Mouse (Mus musculus) midbrain, embryonic 15.5 days (tissue): Measurements from ENCODE around the gene Tbk1. TPM values are rescaled to one million over a fixed set of nuclear protein-coding genes. Genes with fewer than 3 reads are reported as not detected.

Experiments
- ATAC-seq: fragments of 200-750 bp; cut with Nextera tagmentation; replicated peaks from 2 replicates; pipeline ENCODE4 v1.8.0; 2017; ENCODE audit warnings: moderate TSS enrichment
- H3K27ac ChIP-seq: fragments of 300-500 bp; sonication (generic); 2 replicates; pipeline ENCODE4 v1.5.1; 2015; ENCODE audit warnings: mild to moderate bottlenecking, inconsistent platforms
- H3K27me3 ChIP-seq: fragments of 300-500 bp; sonication (generic); replicated peaks from 2 replicates; pipeline ENCODE4 v1.6.1; 2015; ENCODE audit warnings: inconsistent platforms
- H3K36me3 ChIP-seq: fragments of 300-500 bp; sonication (generic); replicated peaks from 2 replicates; pipeline ENCODE4 v1.6.1; 2015; ENCODE audit warnings: inconsistent platforms
- H3K4me1 ChIP-seq: fragments of 300-500 bp; sonication (generic); 2 replicates; pipeline ENCODE4 v1.6.1; 2015; ENCODE audit warnings: inconsistent platforms
- H3K4me2 ChIP-seq: fragments of 300-500 bp; sonication (generic); 2 replicates; pipeline ENCODE4 v1.6.1; 2015; ENCODE audit warnings: inconsistent platforms, mild to moderate bottlenecking, moderate library complexity
- H3K4me3 ChIP-seq: fragments of 300-500 bp; sonication (generic); 2 replicates; pipeline ENCODE4 v1.5.1; 2015; ENCODE audit warnings: mild to moderate bottlenecking, inconsistent platforms
- H3K9ac ChIP-seq: fragments of 300-500 bp; sonication (generic); 2 replicates; pipeline ENCODE4 v1.6.1; 2015; ENCODE audit warnings: mild to moderate bottlenecking, inconsistent platforms
- H3K9me3 ChIP-seq: fragments of 300-500 bp; sonication (generic); 2 replicates; pipeline ENCODE4 v1.6.1; 2016; ENCODE audit warnings: inconsistent platforms
- WGBS: fragments of 180-500 bp; shearing (Covaris S2); methylation state at CpG from one replicate; pipeline ENCODE4 v1.1.7; 2015; ENCODE audit warnings: mixed read lengths; 5-methylcytosine and 5-hydroxymethylcytosine counted together
- polyA plus RNA-seq: library from polyadenylated mRNA; unstranded; fragments of >200 nt; fragmentation: Nextera tagmentation; extraction: Ambion mirVana; gene quantifications from 2 replicates; pipeline ENCODE4 v1.2.1, GENCODE M21; 2015

The Tbk1 gene
- polyA plus RNA-seq, 1 experiment from 2014 or later = 33.7 TPM

DNA sequence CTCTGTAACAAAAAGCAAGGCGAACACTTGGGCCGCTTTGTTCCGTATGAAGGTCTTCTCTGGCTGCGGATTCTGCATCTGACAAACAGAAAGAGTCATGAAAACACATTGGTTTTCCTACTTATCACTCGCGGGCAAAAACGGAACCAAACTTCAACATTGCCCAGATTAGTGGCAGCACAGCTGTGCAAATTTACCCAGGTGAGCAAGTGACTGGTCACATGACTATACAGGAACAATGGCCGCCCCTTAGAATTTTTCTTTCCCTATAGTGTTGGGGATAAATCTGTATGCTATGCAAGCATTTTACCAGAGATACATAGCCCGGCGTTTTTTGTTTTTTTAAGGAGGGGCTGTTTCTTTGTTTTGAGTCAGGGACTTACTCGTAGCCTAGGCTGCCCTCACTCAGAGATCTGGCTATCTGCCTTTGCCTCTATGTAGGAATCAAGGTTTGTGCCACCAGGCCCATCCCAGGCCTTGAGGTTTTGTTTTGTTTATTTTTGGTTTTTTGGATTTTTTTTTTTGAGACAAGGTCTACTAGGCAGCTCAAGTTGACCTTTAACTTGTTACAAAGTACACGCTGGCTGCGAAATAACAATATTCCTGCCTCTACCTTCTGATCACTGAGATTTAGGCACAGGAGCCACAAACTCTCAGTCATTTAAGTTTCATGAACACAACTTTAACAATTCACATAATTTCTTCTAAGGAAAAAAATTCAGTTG lies 28.7 kb upstream of the Tbk1 start:
- H3K27ac ChIP-seq = no peak overlapping the region
- no peaks in the 10 kb centered on the region for H3K9me3 ChIP-seq
- peaks cover 53% of the 10 kb centered on the region for H3K36me3 ChIP-seq
- no peak overlapping the region for H3K4me2 ChIP-seq
- 92% methylated on average over 13 of the region's 13 CpGs for WGBS
- no peak overlapping the region for H3K4me3 ChIP-seq
- no peaks in the 10 kb centered on the region for H3K4me1 ChIP-seq
- ATAC-seq = no peak
- no peaks in the 10 kb centered on the region for H3K27me3 ChIP-seq
- H3K9ac ChIP-seq = no peak overlapping the region

DNA sequence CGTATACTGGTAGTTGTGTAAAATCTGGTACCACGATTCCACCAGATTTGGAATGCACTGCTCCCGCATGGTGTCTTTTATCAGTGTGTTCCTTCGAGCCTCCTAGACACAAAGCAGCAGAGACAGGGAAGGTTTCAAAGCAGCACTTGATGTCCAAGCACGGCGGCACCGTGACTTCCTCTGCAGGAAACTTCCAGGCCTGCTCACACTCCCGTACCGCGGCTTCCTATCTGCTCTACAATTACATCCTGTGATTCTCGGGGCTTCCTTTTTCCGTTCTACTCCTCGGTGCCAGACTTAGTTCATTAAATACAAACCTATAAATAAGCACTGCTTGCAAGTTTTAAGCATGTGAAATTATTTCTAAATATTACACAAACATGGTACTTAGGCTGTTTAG lies 27.0 kb upstream of the Tbk1 start:
- H3K9me3 ChIP-seq = no peaks in the 10 kb centered on the region
- WGBS = 90% methylated on average over 13 of the region's 13 CpGs
- no peak overlapping the region for H3K9ac ChIP-seq
- H3K36me3 ChIP-seq = peaks cover 62% of the 10 kb centered on the region
- no peaks in the 10 kb centered on the region for H3K27me3 ChIP-seq
- H3K4me2 ChIP-seq = no peak overlapping the region
- H3K4me1 ChIP-seq = no peaks in the 10 kb centered on the region
- no peak for ATAC-seq
- H3K27ac ChIP-seq = no peak overlapping the region
- H3K4me3 ChIP-seq = no peak overlapping the region

DNA sequence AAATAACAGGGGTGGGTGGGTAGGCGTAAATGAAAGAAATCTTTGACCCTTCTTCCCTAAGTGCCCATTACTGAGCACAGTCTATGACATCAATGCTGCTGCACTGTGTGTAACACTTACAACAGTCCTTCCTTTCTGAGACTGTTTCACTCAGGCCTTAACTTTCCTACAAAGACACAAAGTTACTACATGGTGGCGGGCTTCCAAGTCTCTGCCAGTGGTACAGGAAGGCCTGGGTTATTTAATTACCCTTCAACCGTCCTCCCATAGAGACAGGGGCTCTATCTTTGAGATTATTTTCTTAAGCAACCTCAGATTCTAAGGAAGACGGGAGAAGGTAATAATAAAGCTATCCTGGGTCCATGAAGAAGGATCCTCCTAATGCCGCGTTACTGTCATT lies 25.9 kb upstream of the Tbk1 start:
- 93% methylated on average over 6 of the region's 6 CpGs for WGBS
- Histone ChIP-seq H3K4me1 (no peaks in the 10 kb centered on the region), H3K9ac (no peak overlapping the region), H3K27ac (no peak overlapping the region), H3K36me3 (peaks cover 53% of the 10 kb centered on the region), H3K9me3 (no peaks in the 10 kb centered on the region), H3K4me3 (no peak overlapping the region), H3K27me3 (no peaks in the 10 kb centered on the region), H3K4me2 (no peak overlapping the region)
- no peak for ATAC-seq

DNA sequence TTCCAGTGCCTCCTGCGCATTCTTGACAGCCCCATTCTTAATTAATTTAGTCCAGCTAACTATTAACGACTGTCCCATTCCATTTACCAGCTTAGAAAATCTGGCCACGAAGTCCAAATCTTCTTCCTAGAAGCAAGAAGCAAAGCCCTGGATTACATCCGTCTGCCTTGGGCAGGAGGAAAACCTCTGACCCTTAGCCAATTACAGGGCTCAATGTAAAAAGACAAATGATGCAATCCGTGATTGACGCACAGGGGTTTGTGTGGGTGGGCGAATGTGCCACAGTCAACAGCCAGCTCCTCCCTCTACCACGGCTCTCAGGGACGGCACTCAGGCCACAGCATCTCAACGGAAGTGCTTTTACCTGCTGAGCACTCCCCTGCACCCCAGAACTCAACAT lies 25.0 kb upstream of the Tbk1 start:
- no peak overlapping the region for H3K9ac ChIP-seq
- H3K4me2 ChIP-seq = no peak overlapping the region
- no peaks in the 10 kb centered on the region for H3K4me1 ChIP-seq
- no peak overlapping the region for H3K27ac ChIP-seq
- H3K27me3 ChIP-seq = no peaks in the 10 kb centered on the region
- no peak for ATAC-seq
- 81% methylated on average over 10 of the region's 10 CpGs for WGBS
- H3K36me3 ChIP-seq = peaks cover 52% of the 10 kb centered on the region
- H3K4me3 ChIP-seq = no peak overlapping the region
- no peaks in the 10 kb centered on the region for H3K9me3 ChIP-seq

DNA sequence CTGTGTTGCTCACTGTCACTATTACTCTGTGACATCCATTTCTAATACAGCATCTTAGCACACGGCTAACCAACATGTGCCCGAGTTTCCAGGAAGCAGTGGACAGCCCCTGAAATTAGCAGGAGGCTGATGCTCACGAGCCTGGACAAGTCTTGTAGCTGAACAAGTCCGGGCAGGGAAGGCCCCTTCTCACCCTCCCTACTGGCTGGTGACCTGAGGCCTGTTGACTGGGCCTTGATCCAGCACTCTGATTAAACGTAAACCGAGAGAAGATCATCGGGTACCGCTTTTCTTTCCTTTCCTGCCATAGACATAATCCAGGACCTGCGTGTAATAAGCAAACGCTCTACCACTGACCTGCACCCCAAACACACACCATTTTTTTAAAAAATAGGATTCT lies 21.6 kb upstream of the Tbk1 start:
- no peak overlapping the region for H3K4me3 ChIP-seq
- no peak overlapping the region for H3K9ac ChIP-seq
- H3K4me1 ChIP-seq = no peaks in the 10 kb centered on the region
- no peaks in the 10 kb centered on the region for H3K27me3 ChIP-seq
- H3K27ac ChIP-seq = no peak overlapping the region
- peaks cover 65% of the 10 kb centered on the region for H3K36me3 ChIP-seq
- 96% methylated on average over 10 of the region's 10 CpGs for WGBS
- no peak for ATAC-seq
- H3K9me3 ChIP-seq = no peaks in the 10 kb centered on the region
- H3K4me2 ChIP-seq = no peak overlapping the region

DNA sequence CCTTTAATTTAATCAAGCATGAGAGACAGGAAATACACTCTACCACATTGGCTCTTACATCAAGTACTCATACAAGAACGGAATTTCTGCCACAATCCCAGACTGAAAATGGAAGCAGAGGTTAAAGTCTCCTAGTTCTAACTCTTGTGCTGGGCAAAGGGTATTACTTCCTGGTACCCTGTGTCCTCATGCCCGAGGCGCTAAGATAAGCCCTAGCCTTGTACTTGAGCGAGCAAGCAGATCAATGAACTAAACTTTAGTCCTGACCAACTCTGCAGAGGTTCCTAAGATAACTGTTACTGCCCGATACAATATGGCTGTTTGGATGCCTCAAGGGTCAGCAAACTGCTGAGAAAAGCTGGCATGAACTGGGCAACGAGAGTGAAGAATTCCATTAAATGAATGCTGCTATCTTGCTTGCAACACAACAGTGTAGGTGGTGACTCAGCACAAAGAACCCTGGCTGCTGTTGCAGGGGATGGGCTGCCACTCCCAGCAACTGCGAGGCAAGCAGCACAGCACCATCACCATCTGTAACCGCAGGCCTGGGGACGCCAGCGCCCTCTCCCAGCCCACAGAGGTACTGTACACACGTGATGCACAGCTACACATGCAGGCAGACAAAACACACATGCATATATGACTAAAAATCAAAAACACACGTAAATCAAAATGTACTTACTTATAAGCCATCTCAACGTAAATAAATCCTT lies 18.2 kb upstream of the Tbk1 start:
- no peak overlapping the region for H3K4me2 ChIP-seq
- H3K9me3 ChIP-seq = no peaks in the 10 kb centered on the region
- no peak for ATAC-seq
- H3K36me3 ChIP-seq = peaks cover 62% of the 10 kb centered on the region
- no peaks in the 10 kb centered on the region for H3K4me1 ChIP-seq
- no peak overlapping the region for H3K4me3 ChIP-seq
- H3K27ac ChIP-seq = no peak overlapping the region
- H3K9ac ChIP-seq = no peak overlapping the region
- H3K27me3 ChIP-seq = no peaks in the 10 kb centered on the region
- WGBS = 95% methylated on average over 13 of the region's 13 CpGs

DNA sequence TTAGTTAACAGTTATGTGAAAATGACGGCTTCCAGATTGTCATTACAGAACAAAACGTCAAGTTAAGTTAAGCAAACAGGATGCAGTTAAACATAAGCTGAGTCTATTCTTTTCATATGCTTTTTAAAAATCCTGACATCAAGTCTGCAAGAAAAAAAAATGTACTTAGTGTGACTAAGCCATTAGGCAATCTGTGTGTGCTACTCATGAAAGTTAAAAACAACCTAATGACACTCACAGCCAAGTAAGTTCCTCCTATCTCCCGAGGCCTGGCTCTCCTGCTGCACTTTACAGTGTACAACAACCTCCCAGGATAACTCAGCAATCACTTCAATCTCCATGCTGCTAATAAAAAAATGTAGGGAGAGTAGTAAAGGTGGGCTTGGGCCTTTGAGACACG lies 17.0 kb upstream of the Tbk1 start:
- Histone ChIP-seq H3K4me1 (no peaks in the 10 kb centered on the region), H3K4me3 (no peak overlapping the region), H3K27ac (no peak overlapping the region), H3K9ac (no peak overlapping the region), H3K9me3 (no peaks in the 10 kb centered on the region), H3K27me3 (no peaks in the 10 kb centered on the region), H3K36me3 (peaks cover 67% of the 10 kb centered on the region), H3K4me2 (no peak overlapping the region)
- 89% methylated on average over 4 of the region's 4 CpGs for WGBS
- ATAC-seq = no peak

DNA sequence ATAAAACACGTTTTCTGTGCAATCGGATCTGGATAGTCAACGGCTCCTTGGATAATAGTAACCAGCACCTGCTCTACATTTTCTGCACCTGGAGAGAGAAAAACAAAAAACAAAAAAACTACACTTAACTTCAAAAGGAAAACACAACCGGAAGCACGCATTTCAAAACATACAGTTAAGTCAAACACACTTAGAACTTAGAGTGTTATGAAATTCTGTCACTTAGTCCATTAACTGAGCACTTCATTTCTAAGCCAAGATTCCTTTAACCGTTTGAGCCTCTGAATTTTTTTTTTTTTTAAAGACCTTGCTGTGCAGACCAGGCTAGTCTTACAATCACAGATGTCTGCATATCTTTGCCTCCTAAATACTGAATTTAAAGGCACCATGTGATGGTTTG lies 14.7 kb upstream of the Tbk1 start:
- Histone ChIP-seq H3K4me1 (no peaks in the 10 kb centered on the region), H3K36me3 (peaks cover 60% of the 10 kb centered on the region), H3K9ac (no peak overlapping the region), H3K4me2 (no peak overlapping the region), H3K9me3 (no peaks in the 10 kb centered on the region), H3K27ac (no peak overlapping the region), H3K27me3 (no peaks in the 10 kb centered on the region), H3K4me3 (no peak overlapping the region)
- 86% methylated on average over 6 of the region's 6 CpGs for WGBS
- ATAC-seq = no peak

DNA sequence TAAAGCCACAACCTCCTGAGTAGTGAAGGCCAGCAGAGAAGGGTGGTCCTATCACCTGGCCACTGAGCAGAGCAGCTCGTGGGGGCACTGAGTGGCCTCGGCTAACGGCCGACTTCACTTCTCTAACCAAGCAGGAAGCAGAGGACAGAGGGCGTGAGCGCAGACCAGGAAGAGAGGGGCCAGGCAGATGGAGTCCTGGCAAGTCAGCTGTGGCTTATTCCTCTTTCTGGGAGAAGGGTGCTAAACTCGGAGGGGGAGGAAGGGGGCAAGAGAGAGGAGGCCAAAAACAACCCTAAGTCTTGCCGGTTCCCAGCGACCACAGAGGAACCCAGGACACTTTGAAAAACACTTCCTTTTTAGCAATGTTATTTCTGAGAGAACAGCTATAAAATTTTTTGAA lies 10.0 kb upstream of the Tbk1 start:
- 86% methylated on average over 9 of the region's 9 CpGs for WGBS
- H3K36me3 ChIP-seq = peaks cover 28% of the 10 kb centered on the region

DNA sequence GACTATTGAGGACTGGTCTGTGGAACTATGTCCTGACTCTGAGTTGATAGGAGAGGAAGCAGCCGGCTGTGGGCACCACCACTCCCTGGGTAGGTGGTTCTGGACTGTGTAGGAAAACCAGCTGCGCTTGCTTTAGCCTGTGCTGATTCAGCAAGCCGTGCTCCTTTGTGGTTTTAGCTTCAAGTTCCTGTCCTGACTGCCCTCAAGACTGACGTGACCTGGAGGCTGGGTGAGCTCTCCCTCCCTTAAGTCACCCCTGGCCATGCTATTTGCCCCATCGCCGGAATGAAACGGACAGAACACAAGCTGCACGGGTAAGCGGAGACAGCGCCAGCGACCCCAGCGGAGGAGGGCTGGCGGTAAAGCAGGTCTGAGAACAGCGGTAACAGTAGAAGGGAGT lies 4.5 kb upstream of the Tbk1 start:
- Histone ChIP-seq H3K9ac (no peak overlapping the region), H3K4me3 (no peak overlapping the region), H3K27me3 (no peaks in the 10 kb centered on the region), H3K4me2 (no peak overlapping the region), H3K36me3 (peaks cover 8% of the 10 kb centered on the region; the same call in 1 of the 2 replicates), H3K27ac (no peak overlapping the region), H3K9me3 (no peaks in the 10 kb centered on the region), H3K4me1 (peaks cover 3% of the 10 kb centered on the region)
- ATAC-seq = no peak
- 93% methylated on average over 14 of the region's 14 CpGs for WGBS

More for the DNA sequence above, 10.0 kb upstream of the Tbk1 start:
- Histone ChIP-seq H3K9me3 (no peaks in the 10 kb centered on the region), H3K9ac (no peak overlapping the region), H3K27ac (no peak overlapping the region), H3K27me3 (no peaks in the 10 kb centered on the region), H3K4me3 (no peak overlapping the region), H3K4me1 (no peaks in the 10 kb centered on the region), H3K4me2 (no peak overlapping the region)
- ATAC-seq = no peak

DNA sequence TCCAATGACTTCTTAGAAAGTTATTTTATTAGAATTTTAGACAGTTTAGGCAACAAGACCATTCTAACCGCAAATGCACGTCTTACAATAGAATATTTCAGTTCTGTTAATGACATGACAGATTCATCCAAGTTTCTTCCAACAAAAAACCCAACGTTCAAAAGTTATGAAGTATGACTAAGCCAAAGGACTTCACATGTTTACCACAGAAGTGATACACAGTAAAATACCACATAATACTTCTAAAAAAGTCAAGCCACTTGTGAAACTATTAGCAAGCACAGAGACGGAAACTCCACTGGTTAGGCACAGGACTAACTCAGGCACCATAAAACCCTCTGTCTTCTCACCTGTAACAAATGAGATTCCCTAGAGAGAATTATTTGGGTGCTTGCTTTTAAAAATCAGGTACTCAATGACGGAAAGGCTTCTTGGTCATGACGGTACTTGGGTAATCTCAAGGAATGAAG lies 819 bp upstream of the Tbk1 start:
- H3K9ac ChIP-seq = no peak overlapping the region
- peak overlapping the region; percentile 64 for H3K4me2 ChIP-seq
- peaks cover 16% of the 10 kb centered on the region for H3K4me1 ChIP-seq
- peak overlapping the region; percentile 77 for H3K4me3 ChIP-seq
- ATAC-seq = no peak
- no peaks in the 10 kb centered on the region for H3K9me3 ChIP-seq
- H3K27ac ChIP-seq = no peak overlapping the region
- H3K36me3 ChIP-seq = peaks cover 13% of the 10 kb centered on the region; the same call in 1 of the 2 replicates
- 73% methylated on average over 6 of the region's 6 CpGs for WGBS
- no peaks in the 10 kb centered on the region for H3K27me3 ChIP-seq

DNA sequence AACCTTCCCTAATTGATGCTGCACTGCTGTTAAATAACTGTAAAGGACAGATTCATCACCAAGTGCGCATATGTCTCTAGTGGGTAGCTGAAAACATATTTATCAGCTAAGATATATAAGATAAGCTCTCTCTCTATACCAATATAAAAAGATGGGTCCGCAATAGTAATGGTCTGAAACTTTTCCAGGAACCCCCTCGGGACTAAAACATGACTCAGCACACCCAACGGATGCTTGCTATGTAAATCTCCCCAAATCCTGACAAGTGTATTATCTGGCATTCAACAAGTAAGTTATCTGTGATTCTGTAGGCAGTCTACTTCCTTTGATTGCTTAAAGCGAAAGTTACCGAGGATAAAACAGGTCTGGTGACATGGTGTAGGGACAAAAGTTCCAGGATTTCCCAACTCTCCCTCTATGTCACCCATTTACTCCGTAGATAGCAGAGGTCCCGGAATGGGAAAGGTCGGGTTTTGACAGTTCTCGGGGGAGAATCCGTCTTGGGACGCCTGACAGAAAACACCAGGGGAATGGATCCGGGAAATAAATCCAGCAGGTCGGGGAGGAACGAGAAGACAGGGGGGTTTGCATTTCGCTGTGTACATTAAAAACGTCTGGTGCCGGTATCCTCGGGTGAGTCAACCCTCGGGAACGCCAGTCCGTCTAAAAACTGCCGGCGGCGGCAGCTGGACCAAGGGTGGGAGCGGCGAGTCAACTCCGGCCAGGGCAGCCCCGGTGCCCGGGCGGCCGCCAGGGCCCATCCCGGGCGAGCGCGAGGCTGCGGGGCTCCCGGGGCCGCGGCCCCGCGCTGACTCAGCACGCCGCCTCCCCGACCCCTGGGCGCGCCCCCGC lies 570 bp downstream of the Tbk1 start:
- no peaks in the 10 kb centered on the region for H3K27me3 ChIP-seq
- peak overlapping the region; percentile 82 for H3K9ac ChIP-seq
- peaks cover 17% of the 10 kb centered on the region; the same call in 1 of the 2 replicates for H3K36me3 ChIP-seq
- H3K27ac ChIP-seq = peak overlapping the region; percentile 68
- WGBS = 3% methylated on average over 48 of the region's 48 CpGs
- peak overlapping the region; percentile 64 for H3K4me2 ChIP-seq
- H3K4me1 ChIP-seq = peaks cover 16% of the 10 kb centered on the region
- no peaks in the 10 kb centered on the region for H3K9me3 ChIP-seq
- ATAC-seq = peak; percentile 81
- peak overlapping the region; percentile 77 for H3K4me3 ChIP-seq
